Comparison of ENCODE assay signal across 22 mouse cellular contexts in genomic region chr15:96621686-96622085, GRCm38 (mm10). TPM values are rescaled to one million over a fixed set of nuclear protein-coding genes. Genes with fewer than 3 reads are reported as not detected.
DNase-seq lines count a peak whose midpoint lies in the region; ATAC-seq and TF ChIP-seq lines count a peak whose summit lies in the region.
"Had no signal": no experiment of that assay in that cellular context is flagged by ENCODE, and none has a peak within 500 bp of the region (broad histone marks: within the 10 kb centered on the region; RNA-seq: fewer than 3 reads in every experiment).

No protein-coding gene starts in this region.

- H3K4me1 ChIP-seq in liver, adult 2 months (ENCODE audit: control insufficient read depth, insufficient read depth, low read length): peaks cover 3% of the 10 kb centered on the region; the same call in 1 of the 2 replicates
- H3K4me1 ChIP-seq in liver, embryonic 11.5 days (replicated peaks; ENCODE audit: control insufficient read depth, insufficient read depth, low read length): peaks cover 1% of the 10 kb centered on the region; the same call in 1 of the 2 replicates
- H3K4me1 ChIP-seq in heart, embryonic 11.5 days (ENCODE audit: control insufficient read depth, insufficient read depth, low read length): peaks cover 2% of the 10 kb centered on the region
- H3K4me1 ChIP-seq: embryonic facial prominence, embryonic 13.5 days had no signal

- ATAC-seq in liver, embryonic 11.5 days (replicated peaks; ENCODE audit: low FRiP score): no peak
- ATAC-seq in heart, embryonic 11.5 days (replicated peaks; ENCODE audit: insufficient number of reproducible peaks, low FRiP score, low TSS enrichment): no peak
- ATAC-seq: forebrain, embryonic 13.5 days; forebrain, postnatal 0 days; hindbrain, embryonic 16.5 days; inflammation-experienced regulatory T-cells, adult 6 months; intestine, postnatal 0 days had no signal

- peak; percentile 40 to 59 for DNase-seq in adrenal gland, adult (ENCODE audit: inconsistent age in 2 of 2, low spot score in 1 of 2)
- DNase-seq in adrenal gland, adult 8-10 months: no peak
- peak; percentile 59 for DNase-seq in liver, adult 2 months (ENCODE audit: extremely low read depth, low read depth, low spot score)
- no peak for DNase-seq in liver, embryonic 11.5 days (ENCODE audit: low spot score)
- DNase-seq in adrenal gland, postnatal 36 days: peak; percentile 46 to 56
- DNase-seq in yolk sac, embryonic 10.5 days (ENCODE audit: low spot score): peak; percentile 29
- DNase-seq in B cell, adult 2 months: no peak
- DNase-seq: cerebellum, adult 18-20 months; cerebellum, adult 9-11 months; cerebellum, postnatal 36 days; forebrain, postnatal 0 days; gastrocnemius, postnatal 14 days; heart, adult 11 months; heart, postnatal 10 days; heart, postnatal 4 days had no signal

- H3K9ac ChIP-seq in liver, adult 2 months (ENCODE audit: low read depth, low read length): no peak overlapping the region
- no peak overlapping the region for H3K9ac ChIP-seq in liver, embryonic 11.5 days (ENCODE audit: low read depth, low read length)
- H3K9ac ChIP-seq in heart, embryonic 11.5 days (ENCODE audit: low read depth, low read length): no peak overlapping the region
- H3K9ac ChIP-seq: embryonic facial prominence, embryonic 13.5 days; forebrain, embryonic 13.5 days; forebrain, postnatal 0 days; hindbrain, embryonic 12.5 days had no signal

- TF ChIP-seq CTCF in liver, adult 2 months (IDR thresholded peaks at IDR 0.05; ENCODE audit: low read depth, low read length): no peak

- no peak overlapping the region for H3K4me3 ChIP-seq in liver, adult 2 months (ENCODE audit: insufficient read depth, low read depth, low read length)
- H3K4me3 ChIP-seq in liver, embryonic 11.5 days (ENCODE audit: low read depth, low read length): no peak overlapping the region
- H3K4me3 ChIP-seq in heart, embryonic 11.5 days (ENCODE audit: low read depth, low read length): no peak overlapping the region
- H3K4me3 ChIP-seq: embryonic facial prominence, embryonic 13.5 days; forebrain, embryonic 13.5 days; hindbrain, embryonic 12.5 days had no signal

- H3K4me2 ChIP-seq in liver, embryonic 11.5 days: no peak overlapping the region
- H3K4me2 ChIP-seq in heart, embryonic 11.5 days: no peak overlapping the region
- H3K4me2 ChIP-seq: embryonic facial prominence, embryonic 13.5 days; forebrain, embryonic 13.5 days; hindbrain, embryonic 12.5 days had no signal

- peaks cover 4% of the 10 kb centered on the region; the same call in 1 of the 2 replicates for H3K9me3 ChIP-seq in liver, embryonic 11.5 days (ENCODE audit: control insufficient read depth, low read length)
- H3K9me3 ChIP-seq in heart, embryonic 11.5 days (replicated peaks; ENCODE audit: control insufficient read depth, low read length): peaks cover 4% of the 10 kb centered on the region; the same call in 1 of the 2 replicates
- H3K9me3 ChIP-seq: embryonic facial prominence, embryonic 13.5 days had no signal

- H3K36me3 ChIP-seq in liver, adult 2 months (ENCODE audit: control insufficient read depth, insufficient read depth, low read length): no peaks in the 10 kb centered on the region
- H3K36me3 ChIP-seq in liver, embryonic 11.5 days (ENCODE audit: control insufficient read depth, insufficient read depth, low read length): peaks cover 44% of the 10 kb centered on the region
- peaks cover 19% of the 10 kb centered on the region for H3K36me3 ChIP-seq in heart, embryonic 11.5 days (ENCODE audit: control insufficient read depth, insufficient read depth, low read length)

- no peaks in the 10 kb centered on the region for H3K27me3 ChIP-seq in liver, adult 2 months (ENCODE audit: control insufficient read depth, insufficient read depth, low read length)
- H3K27me3 ChIP-seq in liver, embryonic 11.5 days (replicated peaks; ENCODE audit: control insufficient read depth, insufficient read depth, low read length): no peaks in the 10 kb centered on the region
- no peaks in the 10 kb centered on the region for H3K27me3 ChIP-seq in heart, embryonic 11.5 days (ENCODE audit: control insufficient read depth, insufficient read depth, low read length)
- H3K27me3 ChIP-seq: embryonic facial prominence, embryonic 13.5 days; forebrain, embryonic 13.5 days; hindbrain, embryonic 12.5 days had no signal

- no peaks in the 10 kb centered on the region for H3K79me2 ChIP-seq in liver, adult 2 months (ENCODE audit: control insufficient read depth, insufficient read depth, low read length)

- no peak for TF ChIP-seq POLR2A in liver, adult 2 months (IDR thresholded peaks at IDR 0.05; ENCODE audit: extremely low read depth, insufficient read depth, low read length)

- no peak overlapping the region for H3K27ac ChIP-seq in liver, adult 2 months (replicated peaks; ENCODE audit: insufficient read depth, low read depth, low read length)
- H3K27ac ChIP-seq in liver, embryonic 11.5 days (ENCODE audit: low read depth, low read length): no peak overlapping the region
- H3K27ac ChIP-seq in heart, embryonic 11.5 days (ENCODE audit: low read depth, low read length): no peak overlapping the region
- H3K27ac ChIP-seq: embryonic facial prominence, embryonic 13.5 days; forebrain, embryonic 13.5 days; hindbrain, embryonic 12.5 days had no signal

- 36% methylated on average over 6 of the region's 6 CpGs for WGBS in liver, adult 2 months
- WGBS in liver, embryonic 11.5 days: 78% methylated on average over 6 of the region's 6 CpGs
- WGBS in heart, embryonic 11.5 days (ENCODE audit: insufficient replicate concordance): 83% methylated on average over 6 of the region's 6 CpGs

RNA-seq across cellular contexts. Expression of gene Slc38a1, which starts 21.0 kb away (rescaled TPM):
- total RNA-seq in adrenal gland, adult 8-10 months (2022): 10 to 100 TPM; 23.1 to 32.4 (median 27.6) TPM
- 0.74 and 0.87 TPM in 2 replicates for total RNA-seq in liver, adult 2 months (2014; rRNA removed)
- polyA plus RNA-seq in liver, adult 2 months (2012; rRNA removed): 0.31 and 2.0 TPM in 2 replicates
- 61.6 and 68.5 TPM in 2 replicates for polyA plus RNA-seq in liver, embryonic 11.5 days (2014; fragmentation: Nextera tagmentation; extraction: Ambion mirVana)
- 10 to 100 TPM; 27.6 to 41.7 TPM for total RNA-seq in adrenal gland, postnatal 36 days (2021)
- 75.5 and 81.9 TPM in 2 replicates for polyA plus RNA-seq in heart, embryonic 11.5 days (2014; fragmentation: Nextera tagmentation; extraction: Ambion mirVana)

Comparison
In these comparisons a context has a peak if more than half of its experiments do, and no peak if none do; other contexts are left out.
1. DNase-seq: peak in adrenal gland, adult (2 of 2), liver, adult 2 months (single experiment), adrenal gland, postnatal 36 days (2 of 2) and yolk sac, embryonic 10.5 days (single experiment); none in adrenal gland, adult 8-10 months (single experiment), liver, embryonic 11.5 days (single experiment) and B cell, adult 2 months (0 of 2).
2. RNA of gene Slc38a1, which starts 21.0 kb away (total RNA-seq): 27.6 to 41.7 TPM in adrenal gland, postnatal 36 days and 23.1 to 32.4 TPM in adrenal gland, adult 8-10 months; 0.74 to 0.87 TPM in liver, adult 2 months; every median in the first group is over 10 times any median in the second.